In the genomic region with DNA sequence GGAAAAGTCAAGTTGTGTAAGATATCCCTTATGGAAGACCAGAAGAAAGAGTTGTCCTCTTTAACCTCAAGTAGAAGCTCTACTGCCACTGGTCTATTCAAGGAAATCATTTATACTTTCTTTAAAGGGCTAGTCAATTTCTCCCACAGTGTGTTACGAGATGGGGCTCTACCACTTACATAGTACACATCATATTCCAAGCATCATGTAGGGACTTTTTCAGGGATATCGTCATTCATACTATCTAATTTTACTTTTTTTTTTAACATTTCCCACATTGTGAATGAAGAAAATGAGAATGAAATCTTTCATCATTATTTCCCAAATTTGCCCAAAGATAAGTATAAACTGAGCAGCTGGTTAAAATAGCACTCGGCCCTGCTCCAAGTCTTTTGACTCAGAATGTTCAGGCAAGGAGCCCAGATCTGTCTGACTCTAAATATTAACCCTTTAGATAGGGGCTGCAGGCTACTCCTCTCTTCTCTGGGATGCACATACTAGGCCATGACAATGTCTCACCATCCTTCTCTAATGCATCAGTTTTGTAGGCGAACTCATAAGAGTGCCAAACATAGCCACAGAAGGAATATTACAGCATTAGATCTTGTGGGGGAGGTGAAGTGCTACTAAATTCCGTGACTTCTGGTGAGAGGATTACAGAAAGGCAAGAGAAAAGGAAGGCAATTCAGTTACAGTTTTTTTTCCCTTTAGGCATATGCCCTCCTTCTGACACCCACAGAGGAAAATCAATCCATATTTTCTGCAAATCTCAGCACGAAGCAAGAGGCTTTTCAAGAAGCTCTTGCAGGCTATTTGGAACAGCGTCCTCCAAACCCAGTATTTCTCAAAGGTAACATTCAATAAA, we compare ENCODE assay signal across 10 mouse cellular contexts.
A peak's percentile ranks its signal among the peaks of the same experiment; 100 is the strongest.
DNase-seq lines count a peak whose midpoint lies in the region; ATAC-seq lines count a peak whose summit lies in the region.
"Had no signal": no experiment of that assay in that cellular context is flagged by ENCODE, and none has a peak within 500 bp of the region (broad histone marks: within the 10 kb centered on the region; RNA-seq: fewer than 3 reads in every experiment).

No protein-coding gene starts in this region.

- 71% methylated on average over 7 of the region's 7 CpGs for WGBS in hindbrain, embryonic 13.5 days
- 86% methylated on average over 7 of the region's 7 CpGs for WGBS in hindbrain, embryonic 10.5 days

- 0 out of 2 replicates have a peak overlapping the region, but pooled peaks have one; percentile 40 for H3K27ac ChIP-seq in hindbrain, embryonic 13.5 days
- H3K27ac ChIP-seq in hindbrain, embryonic 10.5 days: no peak overlapping the region

- H3K4me3 ChIP-seq in hindbrain, embryonic 13.5 days: no peak overlapping the region
- no peak overlapping the region for H3K4me3 ChIP-seq in hindbrain, embryonic 10.5 days
- H3K4me3 ChIP-seq: erythroblast, embryonic 14.5 days had no signal

- no peaks in the 10 kb centered on the region for H3K9me3 ChIP-seq in hindbrain, embryonic 13.5 days
- H3K9me3 ChIP-seq in hindbrain, embryonic 10.5 days: no peaks in the 10 kb centered on the region

- no peak overlapping the region for H3K9ac ChIP-seq in hindbrain, embryonic 13.5 days

- H3K36me3 ChIP-seq in hindbrain, embryonic 13.5 days: no peaks in the 10 kb centered on the region
- no peaks in the 10 kb centered on the region for H3K36me3 ChIP-seq in hindbrain, embryonic 10.5 days
- H3K36me3 ChIP-seq: G1E had no signal

- H3K4me2 ChIP-seq in hindbrain, embryonic 13.5 days: no peak overlapping the region

- peaks cover 4% of the 10 kb centered on the region; the same call in 1 of the 2 replicates for H3K4me1 ChIP-seq in hindbrain, embryonic 13.5 days (replicated peaks)
- H3K4me1 ChIP-seq in hindbrain, embryonic 10.5 days (replicated peaks): no peaks in the 10 kb centered on the region

- DNase-seq in hindbrain, embryonic 10.5 days (ENCODE audit: low spot score): no peak
- DNase-seq in adrenal gland, postnatal 10 days: peak; percentile 78
- DNase-seq in gastrocnemius, postnatal 14 days: peak; percentile 36
- peak; percentile 71 to 77 for DNase-seq in layer of hippocampus, adult 8-10 months (ENCODE audit: low spot score in 2 of 2)
- DNase-seq in lung, postnatal 4 days: peak; percentile 58 to 60
- DNase-seq in embryo, embryonic 10.5 days (ENCODE audit: low spot score): no peak
- DNase-seq in natural killer cell, adult 2 months (ENCODE audit: low spot score in 2 of 2): no peak

- H3K27me3 ChIP-seq in hindbrain, embryonic 13.5 days: no peaks in the 10 kb centered on the region
- H3K27me3 ChIP-seq in hindbrain, embryonic 10.5 days (ENCODE audit: insufficient read depth, poor library complexity, severe bottlenecking): no peaks in the 10 kb centered on the region

- 0 out of 2 replicates have a peak, but pooled peaks have one; percentile 57 for ATAC-seq in hindbrain, embryonic 13.5 days (ENCODE audit: low FRiP score)

- intact Hi-C loops in gastrocnemius, postnatal 14 days (cut with DNase I; ENCODE audit: low total_unique reads): no loop called here

Comparison
In these comparisons a context has a peak if more than half of its experiments do, and no peak if none do; other contexts are left out.
1. DNase-seq: peak in adrenal gland, postnatal 10 days (single experiment), gastrocnemius, postnatal 14 days (single experiment), layer of hippocampus, adult 8-10 months (2 of 2) and lung, postnatal 4 days (2 of 2); none in hindbrain, embryonic 10.5 days (single experiment), embryo, embryonic 10.5 days (single experiment) and natural killer cell, adult 2 months (0 of 2).